Mouse (Mus musculus) heart, postnatal 4 days (tissue): ENCODE measurements around the gene Mecr. TPM values are rescaled to one million over a fixed set of nuclear protein-coding genes. Genes with fewer than 3 reads are reported as not detected.
A peak's percentile ranks its signal among the peaks of the same experiment; 100 is the strongest.

Experiments
- DNase-seq: peaks from one replicate; pipeline ENCODE4 v3.0.0; 2021
- total RNA-seq, 2 experiments: library from RNA; stranded (reverse); gene quantifications; 2 replicates each; pipeline ENCODE4 v1.2.3; 2021

Gene Mecr
- total RNA-seq, 2 experiments from 2014 or later: 22.4 to 25.2 TPM

DNA sequence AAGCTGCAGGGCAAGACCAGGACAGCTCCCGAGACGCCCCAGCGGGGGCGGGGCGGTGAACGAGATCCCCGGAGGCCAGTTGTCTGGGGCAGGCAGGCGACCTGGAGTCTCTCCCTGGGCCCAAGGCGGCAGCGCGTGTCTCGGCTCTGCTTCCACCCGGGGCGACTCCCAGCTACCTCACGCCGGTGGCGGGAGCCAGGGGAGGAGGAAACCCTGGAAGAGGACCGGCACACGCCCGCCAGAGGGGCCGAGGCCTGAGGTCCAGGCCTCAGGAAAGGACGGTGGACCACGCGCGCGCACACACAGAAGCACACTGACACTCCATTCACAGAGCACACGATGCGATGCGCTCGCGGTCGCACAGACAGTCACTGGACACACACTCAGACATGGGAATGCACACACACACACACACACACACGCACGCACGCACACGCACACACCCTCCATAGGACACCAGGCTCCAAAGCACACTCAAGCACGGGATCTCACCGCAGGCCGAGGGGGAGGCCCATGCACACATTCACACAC, 6.9 kb upstream of the Mecr start:
- DNase-seq: peak; percentile 43

DNA sequence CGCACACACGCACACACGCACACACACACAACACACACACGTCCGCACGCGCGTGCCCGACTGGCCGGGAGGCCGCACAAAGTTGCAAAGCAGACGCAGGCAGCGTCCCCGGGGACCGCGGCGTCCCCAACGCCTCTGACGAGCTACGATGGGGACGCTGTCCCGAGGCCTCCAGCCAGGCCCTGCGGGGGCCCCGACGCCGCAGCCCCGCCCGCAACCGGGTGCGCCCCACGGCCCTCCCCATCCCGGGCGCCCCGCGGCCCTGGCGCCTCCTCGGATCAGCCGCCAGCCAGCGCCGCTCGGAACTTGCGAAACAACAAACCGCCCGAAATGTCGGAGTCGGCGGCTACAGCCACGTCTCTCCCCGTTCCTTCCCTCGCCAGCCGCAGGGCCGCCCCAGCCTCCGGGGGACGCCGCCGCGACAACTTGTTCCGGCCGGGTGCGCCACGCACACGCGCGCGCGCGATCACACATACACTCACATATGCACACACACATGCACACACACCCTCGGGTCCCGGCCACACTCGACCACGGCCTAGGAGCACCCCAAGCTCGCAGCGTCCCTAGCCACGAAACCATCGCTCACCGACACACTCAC, 6.3 kb upstream of the Mecr start:
- DNase-seq: peak; percentile 49

DNA sequence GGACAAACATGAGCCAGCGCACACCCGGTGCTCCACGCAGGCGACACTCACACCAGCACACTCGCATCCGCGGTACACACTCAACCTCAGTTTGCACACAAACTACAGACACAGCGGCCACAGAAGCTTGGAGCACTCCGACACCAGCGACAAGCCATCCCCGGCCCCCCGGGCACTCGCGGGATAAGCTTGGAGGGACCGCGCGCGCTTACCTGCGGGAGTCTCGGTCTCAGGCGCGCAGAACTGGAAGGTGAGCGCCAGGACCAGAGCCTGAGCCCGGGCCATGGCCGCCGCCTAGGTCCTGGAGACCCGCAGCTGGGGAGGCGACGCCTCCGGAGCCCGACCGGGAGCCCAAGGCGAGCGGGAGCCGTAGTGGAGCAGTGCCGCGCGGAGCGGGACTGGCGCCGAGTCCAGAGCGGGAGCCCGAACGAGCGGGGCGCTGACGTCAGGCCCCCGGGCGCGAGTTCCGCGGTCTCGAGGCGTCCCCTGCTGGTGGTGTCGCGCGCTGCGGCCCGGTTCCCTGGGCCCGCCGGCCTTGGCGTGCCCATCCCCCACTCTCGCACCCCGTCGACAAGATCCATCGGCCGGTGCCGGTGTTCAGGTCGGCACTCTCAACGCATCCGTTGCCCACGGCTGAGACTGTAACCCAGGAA, 5.3 kb upstream of the Mecr start, which contains the start of gene Ptpru:
Gene Ptpru, minus strand, starts transcription at position 417 of the 653 bp plus-strand sequence.
- peak; percentile 96 for DNase-seq

DNA sequence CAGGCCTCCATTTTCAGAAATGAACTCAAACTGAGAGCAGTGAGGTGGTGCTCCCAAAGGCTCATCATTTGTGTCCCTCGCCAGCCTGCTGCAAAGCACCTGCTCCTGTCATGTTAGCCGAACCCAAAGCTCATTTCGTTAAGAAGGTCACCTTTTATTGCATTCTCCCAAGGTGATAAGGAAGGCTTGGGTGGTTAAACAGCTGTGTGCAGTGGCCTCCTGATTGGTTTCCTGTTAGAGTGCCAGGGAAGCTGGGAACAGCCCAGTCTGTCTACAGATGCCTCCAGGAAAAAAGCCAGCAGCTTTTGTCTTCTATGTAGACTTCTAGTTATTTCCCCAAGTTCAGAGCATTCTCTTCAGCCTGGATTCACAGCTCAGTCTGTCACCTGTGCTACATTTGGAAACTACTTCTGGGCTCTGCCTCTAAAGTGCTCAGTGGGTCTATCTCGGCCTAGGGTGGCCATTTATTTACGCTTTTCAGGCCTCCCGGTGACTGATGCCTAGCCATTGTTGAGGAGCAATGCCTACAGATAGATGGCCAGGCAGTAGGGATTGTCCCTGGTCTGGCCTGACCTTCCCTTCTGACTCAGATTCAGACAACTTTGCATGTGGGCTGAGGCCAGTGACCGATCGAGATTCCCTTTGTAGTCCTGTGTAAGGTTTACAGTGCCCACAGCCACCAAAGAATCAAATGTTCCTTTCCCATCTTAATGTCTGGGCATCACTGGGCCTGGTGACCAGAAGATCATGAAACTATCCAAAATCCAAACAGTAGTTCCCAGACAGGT, 2.9 kb downstream of the Mecr start:
- DNase-seq: no peak

DNA sequence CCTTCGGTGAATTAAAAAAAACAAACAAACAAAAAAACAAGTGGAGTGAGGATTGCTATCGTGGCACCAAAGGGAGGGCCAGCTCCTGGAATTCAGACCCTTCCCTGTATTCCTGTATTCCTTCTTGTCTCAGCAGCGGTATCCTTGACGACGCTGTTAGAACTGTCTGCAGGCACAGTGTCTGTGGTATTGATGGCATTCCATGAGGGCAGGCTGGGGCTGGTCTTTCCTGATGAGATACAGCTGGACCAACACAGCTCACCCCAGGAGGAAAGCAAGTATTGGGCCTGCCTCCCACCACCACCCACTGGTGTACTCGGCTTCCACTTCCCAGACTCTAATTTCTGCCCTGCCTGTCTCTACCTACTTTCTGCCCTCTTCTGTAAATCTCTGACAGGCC, 4.8 kb downstream of the Mecr start:
- no peak for DNase-seq

DNA sequence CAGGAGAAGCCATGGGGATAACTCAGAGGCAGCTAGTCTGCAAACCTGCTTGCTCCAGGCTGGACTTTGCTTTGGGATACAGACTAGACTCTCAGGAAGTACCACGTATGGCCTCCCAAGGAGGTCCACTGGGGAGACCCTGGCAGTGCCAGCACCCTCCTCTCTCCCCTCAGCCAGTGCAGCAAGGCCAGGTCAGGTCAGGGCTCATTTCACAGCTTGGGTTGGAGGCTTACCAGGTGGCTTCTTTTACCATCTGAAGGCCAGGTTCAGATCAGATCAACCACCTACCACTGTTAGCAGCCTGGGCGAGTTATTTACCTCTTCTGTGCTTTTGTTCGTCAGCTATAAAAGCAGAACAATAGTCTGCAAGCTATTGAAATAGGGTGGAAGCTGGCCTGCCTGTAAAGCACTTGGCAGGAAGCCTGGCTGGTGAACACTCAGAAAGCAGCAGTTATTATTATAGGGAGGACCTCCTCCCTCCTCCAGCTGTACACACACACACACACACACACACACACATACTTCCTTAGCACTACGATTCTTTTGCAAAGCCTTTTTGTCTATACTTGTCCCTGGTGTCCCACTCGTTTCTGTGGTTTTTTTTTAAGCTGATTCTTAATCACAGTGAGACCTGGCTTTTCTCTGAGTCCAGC, 6.8 kb downstream of the Mecr start:
- DNase-seq: peak; percentile 70

DNA sequence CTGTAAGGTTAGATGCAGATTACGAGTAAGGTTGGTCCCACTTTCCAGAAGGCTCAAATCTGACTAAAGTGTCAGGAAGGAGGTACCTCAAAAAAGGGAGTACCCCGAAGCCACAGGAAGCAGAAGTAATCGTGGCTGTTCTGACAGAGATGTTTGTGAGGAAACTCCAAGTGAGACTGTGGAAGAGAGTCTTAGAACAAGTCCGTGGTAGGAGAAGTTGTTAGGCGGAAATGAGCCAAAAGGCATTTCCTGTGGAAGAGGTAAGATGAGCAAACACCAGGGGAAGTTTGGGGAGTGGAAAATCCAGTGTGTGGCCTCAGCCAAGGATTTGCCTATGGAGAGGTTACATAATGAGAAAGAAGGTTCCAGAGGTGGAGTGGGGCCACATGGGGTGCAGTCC, 11.7 kb downstream of the Mecr start:
- no peak for DNase-seq

DNA sequence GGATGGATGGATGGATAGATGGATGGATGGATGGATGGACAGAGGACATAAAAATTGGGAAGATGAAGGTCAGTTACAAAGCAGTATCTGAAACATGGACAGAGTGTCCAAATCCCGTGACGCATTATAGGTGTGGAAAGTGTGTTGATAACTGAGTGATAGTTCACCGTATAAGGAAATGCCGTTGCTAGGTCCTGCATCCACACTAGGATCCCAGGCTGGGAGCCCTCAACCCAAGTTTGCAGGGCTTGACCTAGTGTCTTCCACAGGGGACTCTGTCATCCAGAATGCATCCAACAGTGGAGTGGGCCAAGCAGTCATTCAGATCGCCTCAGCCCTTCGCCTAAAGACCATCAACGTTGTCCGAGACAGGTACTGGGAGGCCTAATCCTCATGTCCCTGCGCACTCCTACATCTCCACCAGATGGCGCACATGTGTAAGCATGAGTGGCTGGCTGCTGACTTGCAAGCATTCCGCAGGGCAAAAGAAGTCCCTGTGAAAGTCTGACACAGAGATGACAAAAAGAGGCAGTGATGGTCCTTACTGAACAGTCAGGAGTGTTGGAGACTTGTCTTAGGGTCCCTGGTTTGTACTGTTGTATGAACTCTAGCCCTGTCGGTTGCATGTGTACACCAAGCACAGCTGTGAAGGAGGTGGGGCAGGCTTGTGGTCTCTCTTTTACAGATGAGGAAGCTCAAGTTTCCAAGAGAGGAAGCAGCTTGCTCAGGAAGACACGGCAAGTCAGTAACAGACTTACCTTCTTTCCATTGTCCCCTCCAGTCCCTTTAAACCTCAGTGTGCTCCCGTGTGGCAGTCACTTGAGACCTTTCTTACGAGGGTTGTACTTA, 17.4 kb downstream of the Mecr start:
- DNase-seq: peak; percentile 91

DNA sequence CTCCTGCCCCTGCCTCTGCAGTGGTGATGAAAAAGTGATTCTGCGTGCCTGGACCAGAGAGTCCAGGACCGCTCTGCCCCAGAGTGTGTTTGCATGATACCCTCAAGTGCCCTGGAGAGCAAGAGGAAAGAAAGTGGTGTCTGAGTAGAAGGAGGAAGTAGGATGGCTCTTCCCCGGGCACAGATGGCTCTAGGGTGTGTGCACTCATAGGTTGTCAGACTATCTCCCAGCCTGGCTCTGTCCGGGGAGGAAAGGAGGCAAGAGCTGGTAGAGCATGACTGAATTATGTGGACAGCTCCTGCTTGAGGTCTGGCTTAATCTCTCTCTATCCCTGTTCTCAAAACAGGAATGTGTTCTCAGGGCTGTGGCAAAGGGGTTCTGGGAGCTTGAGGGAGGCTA, 18.1 kb downstream of the Mecr start:
- DNase-seq: no peak

DNA sequence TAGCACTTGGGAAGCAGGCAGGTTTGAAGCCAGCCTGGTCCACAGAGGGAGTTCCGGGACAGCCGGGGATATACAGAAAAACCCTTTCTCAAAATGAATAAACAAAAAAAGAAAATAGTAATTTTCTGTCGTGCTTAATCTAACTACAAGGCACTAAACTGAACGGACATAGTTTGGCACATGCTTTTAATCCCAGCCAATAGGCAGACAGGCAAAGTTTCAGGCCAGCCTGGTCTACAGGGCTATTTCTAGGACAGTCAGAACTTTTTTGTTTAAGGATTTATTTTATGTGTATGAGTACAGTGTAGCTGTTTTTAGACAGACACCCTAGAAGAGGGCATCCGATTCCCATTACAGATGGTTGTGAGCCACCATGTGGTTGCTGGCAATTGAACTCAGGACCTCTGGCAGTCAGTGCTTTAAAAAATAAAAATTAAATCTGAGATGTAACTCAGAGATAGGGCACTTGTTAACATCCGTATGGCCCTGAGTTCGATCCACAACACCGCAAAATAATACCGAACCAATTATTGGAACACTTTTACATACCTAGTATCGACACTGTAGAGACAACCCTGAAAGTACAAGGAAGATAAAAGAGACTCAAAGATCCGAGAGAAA, 29.5 kb downstream of the Mecr start:
- DNase-seq: no peak

DNA sequence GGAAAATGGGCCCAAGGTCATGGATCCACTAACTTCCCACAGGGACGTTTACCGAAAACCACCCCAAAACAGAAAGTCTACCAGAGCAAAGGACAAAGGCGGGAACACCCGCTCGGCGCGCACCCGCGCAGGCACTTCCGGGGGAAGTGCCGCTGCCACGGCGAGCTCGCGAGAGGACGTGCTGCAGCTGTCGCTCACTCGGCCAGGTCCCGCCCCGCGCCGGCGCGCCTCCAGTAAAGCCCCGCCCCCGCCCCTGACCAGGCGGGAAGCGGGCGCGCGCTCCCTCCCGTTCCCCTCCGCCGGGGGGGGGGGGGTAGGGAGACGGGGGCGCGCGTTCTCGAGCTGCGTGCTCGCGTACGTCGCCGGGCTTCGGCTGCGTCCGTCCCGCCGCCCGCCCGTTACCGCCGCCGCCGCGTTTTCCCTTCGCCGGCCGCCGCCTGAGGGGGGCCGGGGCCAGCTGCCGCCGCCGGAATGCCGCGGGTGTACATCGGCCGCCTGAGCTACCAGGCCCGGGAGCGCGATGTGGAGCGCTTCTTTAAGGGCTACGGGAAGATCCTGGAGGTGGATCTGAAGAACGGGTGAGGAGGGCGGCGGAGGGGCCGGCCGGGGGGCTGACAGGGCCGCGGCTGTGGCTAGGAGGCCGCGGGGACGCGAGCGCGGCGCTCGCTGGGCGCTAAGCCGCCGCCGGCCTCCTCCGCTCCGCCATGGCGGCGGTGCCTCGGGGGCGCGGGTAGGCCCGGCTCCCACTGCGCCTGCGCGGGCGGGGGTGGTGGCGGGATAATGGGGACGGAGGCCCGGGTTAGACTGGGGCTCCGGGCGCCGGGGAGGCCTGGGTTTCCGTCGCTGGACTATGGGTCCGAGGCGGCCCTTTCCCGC, 30.3 kb downstream of the Mecr start, which contains the start of gene Srsf4:
Gene Srsf4, plus strand, starts transcription at position 325 of the 876 bp plus-strand sequence.
- peak; percentile 95 for DNase-seq

DNA sequence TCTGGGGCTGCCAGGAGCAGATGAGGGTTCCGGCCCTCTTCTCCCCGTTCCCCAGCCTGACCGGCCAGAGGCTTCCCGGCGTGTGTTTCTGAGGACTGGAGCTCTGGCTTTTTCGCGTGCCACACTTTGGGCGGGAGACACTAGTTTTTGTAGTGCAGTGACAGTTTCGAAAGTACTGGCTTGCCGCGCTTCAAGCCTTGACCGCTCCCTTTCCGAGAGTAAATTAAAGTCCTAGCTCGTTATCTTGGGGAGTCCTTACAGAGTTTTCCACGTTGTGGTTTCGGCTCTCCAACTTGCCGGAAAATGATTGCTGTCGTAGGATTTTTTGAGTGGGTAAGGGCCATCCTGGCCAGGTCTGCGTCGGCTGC, 30.9 kb downstream of the Mecr start:
- no peak for DNase-seq

DNA sequence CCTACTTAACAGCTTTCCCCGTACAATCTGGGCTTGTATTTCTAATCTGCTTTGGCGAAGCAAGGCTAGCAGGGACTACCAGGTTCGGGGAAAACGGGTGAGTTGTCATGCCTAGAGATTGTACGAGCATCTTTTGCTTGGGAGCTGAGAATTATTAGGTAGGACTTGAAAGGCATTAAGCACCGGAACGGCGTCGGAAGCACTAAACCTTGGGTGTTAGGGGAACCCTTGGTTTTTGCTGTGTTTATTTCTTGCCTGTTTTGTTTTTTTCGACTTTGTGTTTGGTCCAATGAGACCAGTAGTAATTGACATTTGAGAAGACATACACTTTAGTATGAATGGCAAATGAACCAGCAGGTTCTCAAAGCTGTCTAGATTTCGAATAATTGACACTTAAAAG, 31.3 kb downstream of the Mecr start:
- no peak for DNase-seq

DNA sequence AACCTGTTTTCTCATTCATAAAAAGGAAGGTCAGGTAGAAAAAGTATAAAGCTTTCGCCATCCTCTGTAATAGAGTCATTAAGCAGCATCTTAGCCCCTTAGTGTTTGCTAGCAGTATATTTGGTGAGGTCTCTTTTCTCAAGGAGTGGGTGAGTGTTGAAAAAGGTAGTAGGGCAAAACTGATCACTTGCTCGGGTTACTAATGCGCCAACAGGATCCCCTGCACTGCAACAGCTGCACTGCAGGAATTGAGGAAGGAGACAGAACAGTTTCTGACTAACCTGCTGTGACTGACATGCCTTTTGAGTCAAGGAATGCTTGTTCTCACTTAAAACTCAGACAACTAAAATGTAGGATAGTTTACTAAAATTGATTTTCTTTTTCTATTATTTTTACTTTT, 32.0 kb downstream of the Mecr start:
- DNase-seq: no peak

DNA sequence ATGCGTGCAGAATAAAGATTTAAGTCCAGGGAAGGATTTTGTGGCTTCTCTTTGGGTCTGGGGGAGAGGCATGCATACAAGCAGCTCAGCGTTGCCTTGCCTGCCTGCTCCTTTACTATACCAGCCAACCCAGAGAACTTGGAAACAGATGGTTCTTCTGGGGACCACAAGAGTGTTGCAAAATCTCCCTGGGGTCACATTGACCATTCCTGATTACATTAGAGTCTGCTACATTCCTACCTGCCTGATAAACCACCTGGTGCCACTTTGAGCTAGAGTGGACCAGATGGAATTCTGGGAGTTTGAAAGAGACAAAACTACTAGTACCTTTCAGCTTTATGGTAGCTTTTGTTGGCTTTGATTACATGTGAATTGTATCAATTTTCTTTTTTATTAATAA, 33.6 kb downstream of the Mecr start:
- DNase-seq: no peak

DNA sequence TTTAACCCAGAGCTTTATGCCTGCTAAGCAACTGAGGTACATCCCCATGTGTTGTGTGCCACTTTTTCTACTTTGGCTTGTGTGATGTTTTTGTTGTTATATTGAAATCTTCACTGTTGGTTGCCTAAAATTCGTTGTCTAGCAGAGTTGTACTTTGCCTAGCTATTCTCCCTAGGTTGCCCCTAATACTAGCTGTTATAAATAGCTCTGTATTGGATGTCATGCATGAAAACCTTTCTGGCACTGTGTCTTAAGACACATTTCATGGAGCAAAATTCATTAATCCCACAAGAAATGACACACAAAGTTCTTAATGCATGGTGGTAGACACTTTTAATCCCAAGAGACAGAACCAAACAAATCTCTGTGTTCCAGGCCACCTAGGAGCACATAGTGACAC, 36.4 kb downstream of the Mecr start:
- DNase-seq: no peak

DNA sequence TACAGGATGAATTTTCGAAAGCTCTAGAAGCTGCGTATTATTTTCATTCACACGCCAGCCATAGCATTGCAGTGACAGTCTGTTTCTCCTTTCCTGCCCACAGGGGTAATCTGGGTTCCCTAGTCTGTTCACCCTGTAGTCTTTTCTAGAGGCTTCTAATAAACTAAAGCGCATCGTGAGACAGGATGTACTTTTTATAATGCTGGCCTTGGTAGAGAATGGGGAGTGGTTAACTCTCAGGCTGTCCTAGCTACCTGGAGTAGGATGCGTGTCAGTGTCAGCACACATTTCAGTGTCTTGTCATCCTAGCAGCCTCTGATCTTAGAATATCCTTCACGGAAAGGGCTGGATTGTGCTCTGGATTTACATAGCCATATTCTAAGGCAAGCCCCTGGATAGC, 38.0 kb downstream of the Mecr start:
- no peak for DNase-seq

DNA sequence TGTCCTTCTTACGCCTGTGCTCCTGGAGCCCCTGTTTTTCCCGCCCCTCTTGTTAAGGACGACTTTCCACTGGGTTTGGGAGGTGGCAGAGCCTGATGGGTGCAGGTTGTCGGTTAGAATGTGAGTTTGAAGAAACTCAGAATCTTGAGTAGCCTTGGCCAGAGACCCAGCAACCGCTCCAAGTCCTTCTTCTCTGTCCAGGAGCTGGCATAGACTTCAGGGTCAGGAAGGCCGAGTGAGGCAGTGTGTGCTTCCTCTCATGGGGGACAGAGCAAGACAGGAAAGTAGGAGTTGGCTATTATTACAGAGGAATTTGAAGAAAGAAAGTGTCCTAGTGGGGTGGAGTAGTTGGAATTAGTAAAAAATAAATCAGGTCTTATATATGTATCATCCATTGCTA, 40.3 kb downstream of the Mecr start:
- no peak for DNase-seq

DNA sequence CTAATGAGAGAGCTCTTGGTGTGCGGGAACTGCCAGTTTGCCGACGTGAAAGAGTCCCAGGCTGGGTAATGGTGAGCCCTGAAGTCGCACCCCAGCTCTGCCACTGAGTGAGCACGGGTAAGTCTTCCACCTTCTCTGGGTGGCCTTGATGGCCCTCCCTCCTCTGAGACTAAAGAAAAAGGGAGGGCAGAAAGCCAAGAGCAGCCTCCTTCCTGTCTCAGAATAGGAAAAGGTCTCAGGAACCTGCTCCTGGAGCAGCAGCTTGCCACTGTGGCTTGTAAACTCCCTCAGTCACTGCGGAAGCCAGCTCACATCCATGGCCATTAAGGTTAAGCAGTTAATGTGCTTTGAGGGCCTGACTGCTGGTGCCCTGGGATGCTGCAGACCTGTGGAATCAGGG, 42.1 kb downstream of the Mecr start:
- no peak for DNase-seq

DNA sequence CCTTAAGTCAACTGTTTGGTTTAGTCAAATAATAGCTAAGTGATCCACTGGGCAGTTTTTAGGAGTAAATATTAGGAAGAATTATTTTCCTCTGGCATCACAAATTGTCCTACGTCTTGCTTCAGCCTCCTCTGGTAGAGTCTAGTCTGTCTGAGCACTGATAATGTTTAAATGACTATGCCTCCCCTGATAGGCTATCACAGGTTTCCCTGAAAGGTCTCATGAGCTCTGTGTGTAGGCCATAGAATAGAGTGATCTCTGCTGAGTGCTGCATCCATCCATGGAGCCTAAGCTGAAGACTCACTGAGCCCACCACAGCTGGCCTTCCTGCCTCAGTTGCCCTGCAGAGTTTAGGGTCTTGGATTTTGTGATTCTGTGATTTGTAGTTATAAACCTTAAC, 45.3 kb downstream of the Mecr start:
- no peak for DNase-seq

DNA sequence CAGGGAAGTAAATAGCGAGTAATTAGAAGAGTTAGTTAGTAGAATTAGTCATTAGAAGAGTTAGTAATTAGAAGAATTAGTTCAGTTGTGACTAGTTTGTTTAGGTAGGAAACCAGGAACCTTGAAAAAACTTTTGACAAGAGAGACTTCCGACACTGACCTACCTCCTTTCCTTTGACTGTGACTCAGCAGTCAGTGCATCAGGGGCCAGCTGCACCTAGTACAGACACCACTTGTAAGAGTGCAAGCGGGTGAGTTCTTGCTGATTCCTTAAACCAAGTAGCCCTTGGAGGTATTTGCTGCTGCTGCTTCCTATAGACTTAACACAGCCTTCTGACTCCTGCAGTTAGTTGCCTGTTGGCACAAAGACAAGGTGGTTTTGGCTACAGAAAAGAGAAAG, 47.4 kb downstream of the Mecr start:
- no peak for DNase-seq
